In the genomic region with DNA sequence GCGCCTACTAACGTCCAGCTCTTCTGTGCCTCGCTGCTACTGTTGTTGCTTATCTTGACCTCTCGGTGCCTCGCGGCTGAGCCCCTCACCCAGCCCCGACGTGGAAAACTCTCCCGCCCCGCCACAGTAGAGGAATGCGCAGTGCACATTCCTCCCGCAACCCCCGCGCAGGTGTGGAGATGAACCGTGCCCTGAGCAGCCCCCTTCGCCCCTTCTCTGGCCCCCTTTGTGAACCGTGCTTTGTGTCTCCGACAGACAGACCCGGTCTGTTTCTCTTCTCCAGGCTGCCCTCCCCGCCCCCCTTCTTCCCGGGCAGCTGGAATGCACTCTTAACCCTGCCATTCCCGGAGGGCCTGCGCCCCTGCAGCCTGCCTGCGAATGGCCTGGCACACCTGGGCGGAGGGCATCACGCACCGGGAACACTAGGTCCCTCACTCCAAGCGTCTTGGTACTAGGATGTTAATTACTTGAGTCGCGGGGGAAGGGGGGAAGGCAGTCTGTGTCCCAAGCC, we compare ENCODE assay signal across 9 mouse cellular contexts. TPM values are rescaled to one million over a fixed set of nuclear protein-coding genes. Genes with fewer than 3 reads are reported as not detected.
DNase-seq lines count a peak whose midpoint lies in the region; ATAC-seq and TF ChIP-seq lines count a peak whose summit lies in the region.
"Had no signal": no experiment of that assay in that cellular context is flagged by ENCODE, and none has a peak within 500 bp of the region (broad histone marks: within the 10 kb centered on the region; RNA-seq: fewer than 3 reads in every experiment).

No protein-coding gene starts in this region.

- H3K9me3 ChIP-seq in E14TG2a.4 (ENCODE audit: low read length): peaks cover 13% of the 10 kb centered on the region
- H3K9me3 ChIP-seq in hindbrain, embryonic 12.5 days (replicated peaks): no peaks in the 10 kb centered on the region
- H3K9me3 ChIP-seq in liver, embryonic 12.5 days (replicated peaks): no peaks in the 10 kb centered on the region

- peak overlapping the region; percentile 57 for H3K4me2 ChIP-seq in hindbrain, embryonic 12.5 days (replicated peaks)
- H3K4me2 ChIP-seq in liver, embryonic 12.5 days: peak overlapping the region; percentile 54

- peaks cover 46% of the 10 kb centered on the region for H3K27me3 ChIP-seq in E14TG2a.4 (ENCODE audit: insufficient read depth, low read length)
- peaks cover 63% of the 10 kb centered on the region for H3K27me3 ChIP-seq in hindbrain, embryonic 12.5 days
- H3K27me3 ChIP-seq in liver, embryonic 12.5 days (replicated peaks): peaks cover 83% of the 10 kb centered on the region

- peak overlapping the region; percentile 82 for H3K4me3 ChIP-seq in E14TG2a.4 (replicated peaks; ENCODE audit: low read length)
- peak overlapping the region; percentile 33 for H3K4me3 ChIP-seq in hindbrain, embryonic 12.5 days
- peak overlapping the region; percentile 42 for H3K4me3 ChIP-seq in liver, embryonic 12.5 days
- H3K4me3 ChIP-seq in left cerebral cortex, adult 2 months: no peak overlapping the region

- TF ChIP-seq CTCF in E14TG2a.4 (conservative IDR thresholded peaks at IDR 0.05; ENCODE audit: low read length): no peak
- no peak for TF ChIP-seq CTCF in left cerebral cortex, adult 2 months (IDR thresholded peaks at IDR 0.05)

- ATAC-seq in hindbrain, embryonic 12.5 days (ENCODE audit: low FRiP score): 0 out of 2 replicates have a peak, but pooled peaks have one; percentile 38
- no peak for ATAC-seq in liver, embryonic 12.5 days
- ATAC-seq in CD4-positive, CD25-positive, alpha-beta regulatory T cell, adult 4 months: no peak

- H3K9ac ChIP-seq in hindbrain, embryonic 12.5 days: peak overlapping the region; percentile 29
- peak overlapping the region; percentile 41; the same call in 1 of the 2 replicates for H3K9ac ChIP-seq in liver, embryonic 12.5 days

- H3K36me3 ChIP-seq in E14TG2a.4 (ENCODE audit: insufficient read depth, low read length): peaks cover 23% of the 10 kb centered on the region
- no peaks in the 10 kb centered on the region for H3K36me3 ChIP-seq in hindbrain, embryonic 12.5 days
- H3K36me3 ChIP-seq in liver, embryonic 12.5 days: no peaks in the 10 kb centered on the region

- no peak overlapping the region for H3K27ac ChIP-seq in hindbrain, embryonic 12.5 days
- H3K27ac ChIP-seq in liver, embryonic 12.5 days: peak overlapping the region; percentile 54
- no peak overlapping the region for H3K27ac ChIP-seq in left cerebral cortex, adult 2 months
- H3K27ac ChIP-seq: macrophage had no signal

- DNase-seq in embryo, embryonic 10.5 days (ENCODE audit: low spot score): peak; percentile 75
- peak; percentile 76 for DNase-seq in retina, postnatal 1 day
- DNase-seq in left cerebral cortex, adult 2 months (ENCODE audit: extremely low spot score in 1 of 2, low spot score in 2 of 2): no peak
- no peak for DNase-seq in layer of hippocampus, adult 9-11 months

- under 1% methylated on average over 30 of the region's 30 CpGs for WGBS in hindbrain, embryonic 12.5 days
- 4% methylated on average over 30 of the region's 30 CpGs for WGBS in liver, embryonic 12.5 days (ENCODE audit: insufficient replicate concordance)

- intact Hi-C loops in left cerebral cortex, adult 2 months (cut with DNase I): no loop called here

- H3K4me1 ChIP-seq in E14TG2a.4 (replicated peaks; ENCODE audit: low read depth, low read length): peaks cover 89% of the 10 kb centered on the region
- H3K4me1 ChIP-seq in hindbrain, embryonic 12.5 days: peaks cover 28% of the 10 kb centered on the region
- H3K4me1 ChIP-seq in liver, embryonic 12.5 days: 0 out of 2 replicates have a peak, but pooled peaks cover 15% of the 10 kb centered on the region

RNA-seq across cellular contexts. Expression of gene Cdh3, which starts 0.9 kb away (rescaled TPM):
- polyA plus RNA-seq in hindbrain, embryonic 12.5 days (2016; fragmentation: Nextera tagmentation; extraction: Ambion mirVana): 7.7 and 10.0 TPM in 2 replicates
- polyA plus RNA-seq in liver, embryonic 12.5 days (2016; fragmentation: Nextera tagmentation; extraction: Ambion mirVana): 6.8 and 6.9 TPM in 2 replicates
- under 1 TPM; 0.33 to 0.45 TPM for total RNA-seq in left cerebral cortex, adult 2 months (2021)
- polyA plus RNA-seq in CD4-positive, CD25-positive, alpha-beta regulatory T cell, adult 4 months (2017; shearing (Covaris generic)): not detected
- polyA plus RNA-seq: macrophage had no signal

RNA-seq across cellular contexts. Expression of gene 6030452D12Rik, which starts 11.3 kb away (rescaled TPM):
- polyA plus RNA-seq in hindbrain, embryonic 12.5 days (2016; fragmentation: Nextera tagmentation; extraction: Ambion mirVana): not detected in 2 replicates
- not detected in 2 replicates for polyA plus RNA-seq in liver, embryonic 12.5 days (2016; fragmentation: Nextera tagmentation; extraction: Ambion mirVana)
- total RNA-seq in left cerebral cortex, adult 2 months (2021): not detected
- not detected for polyA plus RNA-seq in CD4-positive, CD25-positive, alpha-beta regulatory T cell, adult 4 months (2017; shearing (Covaris generic))
- polyA plus RNA-seq: macrophage had no signal

Comparison
In these comparisons a context has a peak if more than half of its experiments do, and no peak if none do; other contexts are left out.
1. DNase-seq: peak in embryo, embryonic 10.5 days (single experiment) and retina, postnatal 1 day (single experiment); none in left cerebral cortex, adult 2 months (0 of 2) and layer of hippocampus, adult 9-11 months (single experiment).